Mouse (Mus musculus) hindbrain, embryonic 11.5 days (tissue): ENCODE results near the gene Mgat5. TPM values are rescaled to one million over a fixed set of nuclear protein-coding genes. Genes with fewer than 3 reads are reported as not detected.

ENCODE experiments used
- ATAC-seq: fragments of 200-750 bp; cut with Nextera tagmentation; 2 replicates; pipeline ENCODE4 v1.8.0; 2017; ENCODE audit warnings: mild to moderate bottlenecking, moderate TSS enrichment, moderate library complexity; ENCODE audit not compliant: low FRiP score
- DNase-seq: peaks from one replicate; pipeline ENCODE4 v3.0.0-alpha.2; 2015; ENCODE audit warnings: low spot score
- H3K27ac ChIP-seq: fragments of 300-500 bp; sonication (generic); 2 replicates; pipeline ENCODE4 v1.5.1; 2014; ENCODE audit warnings: mild to moderate bottlenecking, low read depth, low read length
- H3K27me3 ChIP-seq: fragments of 300-500 bp; sonication (generic); 2 replicates; pipeline ENCODE4 v1.6.1; 2014; ENCODE audit warnings: mild to moderate bottlenecking, low read length, moderate library complexity, mixed read lengths; ENCODE audit not compliant: control insufficient read depth, insufficient read depth
- H3K36me3 ChIP-seq: fragments of 300-500 bp; sonication (generic); 2 replicates; pipeline ENCODE4 v1.6.1; 2014; ENCODE audit warnings: mild to moderate bottlenecking, low read length, moderate library complexity, mixed read lengths; ENCODE audit not compliant: control insufficient read depth, insufficient read depth
- H3K4me1 ChIP-seq: fragments of 300-500 bp; sonication (generic); replicated peaks from 2 replicates; pipeline ENCODE4 v1.6.1; 2014; ENCODE audit warnings: low read length, mixed read lengths; ENCODE audit not compliant: control insufficient read depth, insufficient read depth
- H3K4me2 ChIP-seq: fragments of 300-500 bp; sonication (generic); replicated peaks from 2 replicates; pipeline ENCODE4 v1.6.1; 2014; ENCODE audit warnings: mild to moderate bottlenecking, low read depth, low read length
- H3K4me3 ChIP-seq: fragments of 300-500 bp; sonication (generic); 2 replicates; pipeline ENCODE4 v1.5.1; 2014; ENCODE audit warnings: low read depth, low read length
- H3K9ac ChIP-seq: fragments of 300-500 bp; sonication (generic); 2 replicates; pipeline ENCODE4 v1.6.1; 2014; ENCODE audit warnings: low read depth, low read length
- H3K9me3 ChIP-seq: fragments of 300-500 bp; sonication (generic); 2 replicates; pipeline ENCODE4 v1.6.1; 2016; ENCODE audit warnings: low read length; ENCODE audit not compliant: control insufficient read depth
- WGBS: fragments of 180-500 bp; shearing (Covaris S2); extraction: QIAGEN DNeasy Blood & Tissue Kit; methylation state at CpG from one replicate; pipeline ENCODE4 v1.1.7; 2014; 5-methylcytosine and 5-hydroxymethylcytosine counted together
- polyA plus RNA-seq: library from polyadenylated mRNA; unstranded; fragments of >200 nt; fragmentation: Nextera tagmentation; extraction: Ambion mirVana; gene quantifications from 2 replicates; pipeline ENCODE4 v1.2.1, GENCODE M21; 2014

The Mgat5 gene
- polyA plus RNA-seq, 1 experiment from 2014 or later: 11.5 TPM

- H3K27ac ChIP-seq: no peak overlapping the region
- no peaks in the 10 kb centered on the region for H3K4me1 ChIP-seq
- no peak overlapping the region for H3K9ac ChIP-seq
- no peaks in the 10 kb centered on the region for H3K27me3 ChIP-seq
- no peak for ATAC-seq
- DNase-seq: no peak
- H3K4me2 ChIP-seq: no peak overlapping the region
- H3K4me3 ChIP-seq: no peak overlapping the region
- 89% methylated on average over 9 of the region's 9 CpGs for WGBS
- H3K9me3 ChIP-seq: no peaks in the 10 kb centered on the region
- no peaks in the 10 kb centered on the region for H3K36me3 ChIP-seq
Measured at GRCm38 (mm10) chr1:127353408-127353807, 148.6 kb downstream of the Mgat5 start.

- ATAC-seq (no peak), DNase-seq (no peak)
- H3K4me3 ChIP-seq: no peak overlapping the region
- H3K36me3 ChIP-seq: no peaks in the 10 kb centered on the region
- H3K9me3 ChIP-seq: no peaks in the 10 kb centered on the region
- no peak overlapping the region for H3K9ac ChIP-seq
- H3K27ac ChIP-seq: no peak overlapping the region
- H3K4me1 ChIP-seq: no peaks in the 10 kb centered on the region
- H3K27me3 ChIP-seq: no peaks in the 10 kb centered on the region
- 83% methylated on average over 5 of the region's 5 CpGs for WGBS
- no peak overlapping the region for H3K4me2 ChIP-seq
Measured at GRCm38 (mm10) chr1:127354152-127354551, 149.3 kb downstream of the Mgat5 start.

GRCm38 (mm10) chr1:127355034-127355433 is 150.2 kb downstream of the Mgat5 start:
- H3K9ac ChIP-seq: no peak overlapping the region
- no peak overlapping the region for H3K4me3 ChIP-seq
- no peaks in the 10 kb centered on the region for H3K4me1 ChIP-seq
- no peaks in the 10 kb centered on the region for H3K36me3 ChIP-seq
- H3K9me3 ChIP-seq: no peaks in the 10 kb centered on the region
- H3K4me2 ChIP-seq: no peak overlapping the region
- no peak overlapping the region for H3K27ac ChIP-seq
- no peaks in the 10 kb centered on the region for H3K27me3 ChIP-seq
- no peak for DNase-seq
- no peak for ATAC-seq
- 80% methylated on average over 3 of the region's 3 CpGs for WGBS

- H3K4me2 ChIP-seq: no peak overlapping the region
- H3K4me1 ChIP-seq: no peaks in the 10 kb centered on the region
- H3K27ac ChIP-seq: no peak overlapping the region
- no peak for ATAC-seq
- no peak for DNase-seq
- H3K27me3 ChIP-seq: no peaks in the 10 kb centered on the region
- WGBS: 91% methylated on average over 7 of the region's 7 CpGs
- H3K36me3 ChIP-seq: no peaks in the 10 kb centered on the region
- H3K4me3 ChIP-seq: no peak overlapping the region
- no peaks in the 10 kb centered on the region for H3K9me3 ChIP-seq
- no peak overlapping the region for H3K9ac ChIP-seq
Measured at GRCm38 (mm10) chr1:127363638-127364037, 158.8 kb downstream of the Mgat5 start.

- ATAC-seq: no peak
- 93% methylated on average over 5 of the region's 5 CpGs for WGBS
Measured at GRCm38 (mm10) chr1:127365706-127366105, 160.9 kb downstream of the Mgat5 start.

GRCm38 (mm10) chr1:127366111-127366510 is 161.3 kb downstream of the Mgat5 start:
- Histone ChIP-seq H3K4me2 (no peak overlapping the region), H3K27me3 (no peaks in the 10 kb centered on the region), H3K36me3 (no peaks in the 10 kb centered on the region), H3K27ac (no peak overlapping the region), H3K4me3 (no peak overlapping the region), H3K9me3 (no peaks in the 10 kb centered on the region), H3K9ac (no peak overlapping the region), H3K4me1 (no peaks in the 10 kb centered on the region)
- ATAC-seq (no peak), DNase-seq (no peak)
- 68% methylated on average over 10 of the region's 10 CpGs for WGBS

More at GRCm38 (mm10) chr1:127365706-127366105, 160.9 kb downstream of the Mgat5 start:
- Histone ChIP-seq H3K9me3 (no peaks in the 10 kb centered on the region), H3K4me2 (no peak overlapping the region), H3K27ac (no peak overlapping the region), H3K4me1 (no peaks in the 10 kb centered on the region), H3K36me3 (no peaks in the 10 kb centered on the region), H3K4me3 (no peak overlapping the region), H3K9ac (no peak overlapping the region), H3K27me3 (no peaks in the 10 kb centered on the region)
- no peak for DNase-seq

GRCm38 (mm10) chr1:127368513-127368912 is 163.7 kb downstream of the Mgat5 start:
- H3K27ac ChIP-seq: no peak overlapping the region
- H3K36me3 ChIP-seq: no peaks in the 10 kb centered on the region

GRCm38 (mm10) chr1:127369538-127369937 is 164.7 kb downstream of the Mgat5 start:
- Histone ChIP-seq H3K9me3 (no peaks in the 10 kb centered on the region), H3K4me2 (no peak overlapping the region), H3K27me3 (no peaks in the 10 kb centered on the region), H3K4me1 (no peaks in the 10 kb centered on the region), H3K9ac (no peak overlapping the region), H3K36me3 (no peaks in the 10 kb centered on the region), H3K4me3 (no peak overlapping the region), H3K27ac (no peak overlapping the region)
- ATAC-seq (no peak), DNase-seq (no peak)
- 94% methylated on average over 5 of the region's 5 CpGs for WGBS

More at GRCm38 (mm10) chr1:127368513-127368912, 163.7 kb downstream of the Mgat5 start:
- ATAC-seq (no peak), DNase-seq (no peak)
- H3K4me2 ChIP-seq: no peak overlapping the region
- no peaks in the 10 kb centered on the region for H3K4me1 ChIP-seq
- no peaks in the 10 kb centered on the region for H3K27me3 ChIP-seq
- H3K9me3 ChIP-seq: no peaks in the 10 kb centered on the region
- H3K4me3 ChIP-seq: no peak overlapping the region
- H3K9ac ChIP-seq: no peak overlapping the region
- 78% methylated on average over 8 of the region's 8 CpGs for WGBS

- H3K36me3 ChIP-seq: no peaks in the 10 kb centered on the region
- H3K9ac ChIP-seq: no peak overlapping the region
- H3K4me2 ChIP-seq: no peak overlapping the region
- ATAC-seq (no peak), DNase-seq (no peak)
- no peaks in the 10 kb centered on the region for H3K4me1 ChIP-seq
- H3K27me3 ChIP-seq: no peaks in the 10 kb centered on the region
- H3K9me3 ChIP-seq: no peaks in the 10 kb centered on the region
- WGBS: 77% methylated on average over 4 of the region's 4 CpGs
- H3K4me3 ChIP-seq: no peak overlapping the region
- no peak overlapping the region for H3K27ac ChIP-seq
Measured at GRCm38 (mm10) chr1:127372096-127372495, 167.3 kb downstream of the Mgat5 start.
